Mouse (Mus musculus) cerebellum, adult 18-20 months (tissue): ENCODE results near the gene Fbxl7.

Experiments
- DNase-seq, 2 experiments: peaks; one replicate each; pipeline ENCODE4 v3.0.0; 2021

The Fbxl7 gene

GRCm38 (mm10) chr15:26895251-26895711, at the start of gene Fbxl7:
Gene Fbxl7 (minus strand): TSS chr15:26895580.
- DNase-seq: peak; percentile 22 to 39

GRCm38 (mm10) chr15:26922026-26922425, 26.6 kb upstream of the Fbxl7 start:
- DNase-seq: no peak

DNA sequence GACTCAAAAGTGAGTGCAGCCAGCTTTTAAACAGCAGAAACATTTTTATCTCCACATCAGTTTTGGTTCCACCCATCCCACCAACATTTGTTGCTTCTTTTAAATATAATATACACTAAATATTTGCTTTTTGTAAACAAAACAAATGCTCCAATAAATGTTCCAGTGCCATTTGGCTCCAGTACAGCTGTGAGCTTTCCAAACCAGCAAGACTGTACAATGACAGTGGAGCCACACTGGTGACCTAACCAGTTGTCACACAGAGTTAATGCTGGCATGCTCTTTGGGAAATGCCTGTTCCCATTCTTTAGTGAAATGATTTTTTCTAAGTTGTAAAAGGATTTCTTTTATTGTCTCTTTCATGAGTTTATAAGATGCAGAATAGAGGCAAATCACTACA, 18.0 kb upstream of the Fbxl7 start:
- no peak for DNase-seq

GRCm38 (mm10) chr15:26895761-26896160, 381 bp upstream of the Fbxl7 start:
- DNase-seq: no peak

- no peak for DNase-seq
Observed at GRCm38 (mm10) chr15:26894801-26895229, 565 bp downstream of the Fbxl7 start.

DNA sequence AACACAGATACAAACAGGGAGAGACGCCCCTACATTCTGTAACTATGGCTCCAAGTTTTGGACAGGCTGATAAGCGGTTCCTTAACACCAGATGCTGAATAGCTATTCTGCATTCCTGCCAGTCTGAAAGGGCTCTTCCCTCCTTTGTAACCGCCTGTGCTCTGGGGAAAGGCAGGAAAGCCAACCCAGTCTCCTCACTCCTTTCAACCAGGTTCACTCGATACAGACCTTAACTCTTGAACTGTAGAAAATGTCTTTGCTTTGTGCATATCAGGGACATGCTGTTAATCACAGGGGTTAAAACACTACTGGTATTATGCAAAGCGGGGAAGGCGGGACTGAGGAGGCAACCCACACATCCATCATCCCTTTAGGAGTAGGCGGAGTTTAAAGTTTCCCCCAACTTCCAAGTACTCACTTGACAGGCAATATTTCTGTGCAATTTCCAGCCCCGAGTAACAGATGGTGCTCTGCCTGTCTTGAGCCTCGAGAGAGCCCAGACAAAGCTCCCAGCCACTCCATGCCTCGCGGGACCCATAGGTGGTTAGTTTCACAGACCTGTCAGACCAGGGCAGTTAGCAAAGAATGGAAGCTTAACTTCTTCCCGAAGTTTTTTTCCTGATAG, 1.2 kb downstream of the Fbxl7 start:
- DNase-seq: no peak

DNA sequence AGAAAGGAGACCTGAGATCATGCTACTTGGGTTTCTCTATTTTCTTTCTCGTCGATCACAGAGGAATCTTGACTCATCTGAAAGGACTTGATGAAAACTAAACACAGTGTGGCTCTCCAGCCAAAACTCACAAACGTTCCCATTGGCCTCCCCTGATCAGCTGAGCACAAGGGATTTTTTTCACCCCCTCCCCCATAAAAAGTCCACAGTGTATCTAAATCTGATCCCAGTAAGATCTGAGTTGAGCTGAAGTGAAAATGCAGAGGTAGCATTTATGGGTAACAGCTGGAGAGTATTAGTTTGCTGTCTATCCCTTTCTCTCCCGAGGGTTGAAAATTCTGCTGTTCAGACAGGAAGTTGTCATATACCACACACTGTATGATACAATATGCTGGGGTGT, 2.2 kb downstream of the Fbxl7 start:
- no peak for DNase-seq

GRCm38 (mm10) chr15:26889971-26890370, 5.4 kb downstream of the Fbxl7 start:
- no peak for DNase-seq

- no peak for DNase-seq
Observed at GRCm38 (mm10) chr15:26888170-26888569, 7.2 kb downstream of the Fbxl7 start.

DNA sequence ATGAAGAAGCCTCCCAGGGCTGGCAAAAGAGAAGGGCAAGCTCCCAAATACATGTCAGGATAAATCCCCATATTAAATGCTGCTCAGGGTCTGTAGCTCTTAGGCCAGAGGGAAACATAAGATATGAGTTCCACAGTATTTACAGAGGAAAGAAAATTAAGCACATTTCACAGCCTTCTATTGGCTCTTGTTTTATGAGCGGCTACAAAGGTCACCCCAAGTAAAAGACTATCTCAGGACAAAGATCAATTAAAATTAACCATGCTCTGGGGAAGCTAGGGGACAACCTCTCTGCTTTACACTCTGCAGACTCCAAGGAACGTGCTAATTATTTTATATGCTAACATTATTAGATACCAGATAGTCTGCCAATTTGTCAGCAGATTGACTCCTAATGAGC, 9.4 kb downstream of the Fbxl7 start:
- no peak for DNase-seq

DNA sequence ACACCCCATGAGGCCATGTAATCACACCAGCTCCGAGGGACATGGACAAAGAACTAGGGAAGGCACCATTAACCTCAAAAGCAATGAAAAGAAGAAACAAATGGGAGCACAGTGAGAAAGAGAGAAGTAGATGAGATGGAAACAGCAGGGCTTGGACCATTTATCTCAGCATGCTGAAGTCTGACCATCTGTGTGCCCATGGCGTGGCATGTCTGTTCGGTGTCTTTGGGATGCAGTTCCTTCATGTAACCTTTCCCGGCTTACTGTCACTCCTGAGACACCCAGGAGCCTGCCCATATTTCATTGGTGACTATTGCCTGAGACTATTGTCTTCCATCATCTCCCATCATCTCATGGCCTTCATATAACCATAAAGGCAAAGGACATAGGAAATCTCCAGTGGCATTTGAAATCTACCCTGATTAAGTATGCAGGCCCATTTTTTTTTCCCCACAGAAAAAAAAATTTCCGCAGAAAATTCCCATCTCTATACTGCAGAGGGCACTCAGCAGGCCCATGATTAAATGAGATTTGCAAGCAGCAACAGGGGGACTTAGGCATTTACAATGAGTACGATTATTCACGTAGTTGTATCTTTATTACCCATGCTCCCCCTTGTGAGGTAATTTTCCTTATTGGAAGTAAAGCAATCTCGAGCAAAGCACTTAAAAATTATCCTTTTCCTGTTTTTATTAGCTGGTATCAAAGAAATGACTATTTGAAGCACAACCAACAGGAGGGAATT, 15.0 kb downstream of the Fbxl7 start:
- DNase-seq: no peak

DNA sequence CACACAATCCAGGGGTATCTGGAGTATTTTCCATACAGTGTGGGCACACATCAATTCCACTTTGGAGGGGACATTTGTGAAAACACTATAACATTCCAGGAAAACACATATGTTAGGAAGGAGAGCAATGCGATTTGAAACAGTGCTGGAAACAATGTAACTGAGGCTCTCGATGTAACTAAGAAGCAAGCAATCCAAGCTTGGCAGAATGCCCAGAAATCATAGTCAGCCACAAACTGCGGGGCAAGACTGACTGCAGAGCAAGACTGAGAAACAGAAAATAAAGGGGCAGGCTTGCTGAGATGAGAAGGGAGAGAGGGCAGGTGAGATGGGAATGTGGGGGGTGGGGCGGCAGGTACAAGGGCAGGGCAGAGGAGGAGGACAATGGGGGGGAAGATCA, 19.7 kb downstream of the Fbxl7 start:
- peak; percentile 27 to 37 for DNase-seq

- no peak for DNase-seq
Observed at GRCm38 (mm10) chr15:26872234-26872633, 23.1 kb downstream of the Fbxl7 start.

GRCm38 (mm10) chr15:26869197-26869596, 26.2 kb downstream of the Fbxl7 start:
- no peak for DNase-seq

DNA sequence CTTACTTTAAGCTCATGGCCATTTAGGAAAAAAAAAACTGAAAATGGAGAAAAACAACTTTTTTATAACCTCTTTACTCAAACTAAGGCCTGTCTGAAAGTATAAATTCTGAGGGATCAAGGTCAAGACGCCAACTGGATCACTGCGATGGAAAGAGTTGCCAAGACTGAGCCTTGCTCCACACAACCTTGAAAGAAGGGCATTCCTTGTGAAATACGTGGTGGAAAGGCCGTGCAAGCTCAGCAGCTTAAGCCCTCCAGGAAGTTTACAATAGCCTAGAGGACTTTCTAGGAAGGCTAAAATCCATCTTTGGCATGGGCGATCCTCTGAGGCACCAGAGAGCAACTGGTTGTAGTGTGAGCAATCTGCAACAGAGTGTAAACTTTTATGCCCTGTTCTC, 27.9 kb downstream of the Fbxl7 start:
- DNase-seq: no peak

- no peak for DNase-seq
Observed at GRCm38 (mm10) chr15:26862173-26862572, 33.2 kb downstream of the Fbxl7 start.

DNA sequence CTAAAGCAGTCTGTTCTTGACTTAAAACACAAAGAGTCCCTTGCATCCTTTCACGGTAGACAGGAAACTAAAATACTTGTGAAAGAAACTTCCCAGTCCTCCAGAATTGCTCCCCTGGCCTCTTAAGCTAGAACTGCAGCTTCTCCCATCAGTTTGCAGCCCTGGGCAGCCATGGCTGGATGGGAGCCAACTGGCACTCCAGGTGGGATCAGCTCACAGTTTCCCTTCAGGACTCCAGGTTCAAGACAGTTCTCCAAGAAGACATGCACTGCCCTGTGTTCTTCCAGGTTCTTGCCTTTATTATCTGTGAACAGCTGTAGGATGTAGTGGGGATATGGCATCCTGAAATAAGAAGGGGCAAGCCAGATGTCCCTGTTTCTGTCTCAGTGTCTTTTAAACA, 45.8 kb downstream of the Fbxl7 start:
- DNase-seq: peak in 1 of 2 experiments; percentile 3

DNA sequence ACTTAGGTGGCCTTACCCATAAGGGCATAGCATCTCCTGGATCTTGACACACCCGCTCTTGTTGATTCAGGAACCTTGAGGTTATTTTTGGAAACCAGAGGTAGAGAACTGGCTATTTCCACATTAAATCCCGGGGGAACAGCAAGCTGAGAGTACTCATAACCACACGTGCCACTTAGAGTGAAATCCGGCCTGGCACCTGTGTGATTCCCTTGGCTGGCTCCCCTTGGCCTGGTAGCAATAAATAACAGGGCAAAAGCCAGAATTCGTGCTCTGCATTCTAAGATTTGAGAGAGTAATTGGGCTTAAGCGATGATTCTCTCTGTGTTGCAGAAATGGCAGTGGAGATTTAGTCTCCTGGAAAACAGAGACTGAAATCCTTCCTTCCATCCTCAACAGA, 53.2 kb downstream of the Fbxl7 start:
- DNase-seq: no peak

- no peak for DNase-seq
Observed at GRCm38 (mm10) chr15:26838386-26838785, 57.0 kb downstream of the Fbxl7 start.

DNA sequence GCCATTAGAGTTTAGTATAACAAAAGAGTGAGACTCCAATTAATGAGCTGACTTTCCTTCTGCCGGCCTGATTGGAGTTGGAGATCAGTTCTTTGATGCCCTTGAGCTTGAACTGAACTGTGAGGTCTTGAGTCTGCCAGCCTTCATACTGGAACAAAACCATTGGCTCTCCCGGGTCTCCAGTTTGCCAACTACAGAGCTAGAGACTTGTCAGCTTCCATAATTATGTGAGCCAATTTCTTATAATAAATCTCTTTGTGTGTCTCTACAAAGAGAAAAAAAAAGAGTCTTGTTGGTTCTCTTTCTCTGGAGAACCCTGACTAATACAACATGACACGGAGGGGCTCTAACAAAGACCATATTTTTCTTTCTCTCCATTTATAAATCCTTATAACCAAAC, 58.2 kb downstream of the Fbxl7 start:
- DNase-seq: peak in 1 of 2 experiments; percentile 4

- no peak for DNase-seq
Observed at GRCm38 (mm10) chr15:26834415-26834814, 61.0 kb downstream of the Fbxl7 start.

DNA sequence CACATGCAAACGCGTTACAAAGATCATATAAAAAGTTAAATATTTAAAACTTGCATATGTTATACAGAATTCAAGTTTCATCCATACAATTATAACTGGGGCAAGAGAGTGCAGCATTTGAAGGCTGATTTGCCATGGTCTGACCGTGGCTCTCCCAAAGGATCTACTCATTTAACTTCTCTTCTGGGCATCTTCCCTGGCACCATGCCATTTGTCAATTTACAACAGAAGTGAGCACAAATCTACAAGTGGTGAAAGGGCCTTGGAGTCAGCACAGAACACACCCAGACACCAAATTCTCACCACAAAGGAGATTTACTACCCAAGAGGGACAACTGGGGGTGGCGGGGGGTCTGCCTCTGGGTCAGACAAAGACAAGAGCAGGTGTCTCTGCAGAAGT, 64.2 kb downstream of the Fbxl7 start:
- no peak for DNase-seq

GRCm38 (mm10) chr15:26816931-26817330, 78.4 kb downstream of the Fbxl7 start:
- no peak for DNase-seq

GRCm38 (mm10) chr15:26812856-26813255, 82.5 kb downstream of the Fbxl7 start:
- DNase-seq: no peak

DNA sequence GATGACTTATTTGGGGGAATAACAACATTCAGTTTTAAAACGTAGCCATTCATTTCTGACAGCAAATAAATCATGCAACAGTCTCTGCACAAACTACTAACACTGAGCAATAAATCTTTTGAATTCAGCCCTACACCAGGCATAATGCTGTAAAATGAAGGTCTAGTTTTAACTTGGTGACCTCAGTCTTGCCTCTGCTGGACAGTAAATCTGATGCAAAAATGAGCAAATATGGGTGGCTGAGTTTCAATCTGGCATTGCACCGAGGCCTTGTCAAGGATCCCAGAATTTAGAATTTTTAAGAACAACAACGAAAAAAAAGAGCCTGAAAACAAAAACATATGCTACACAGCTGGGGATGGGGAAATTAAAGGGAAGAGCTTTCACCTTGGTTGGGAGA, 85.8 kb downstream of the Fbxl7 start:
- DNase-seq: no peak
